Mouse (Mus musculus) stomach, embryonic 14.5 days (tissue): ENCODE measurements at regions not wholly inside any gene's neighbourhood (a gene's known extent, or its start where the extent isn't known, plus 50 kb on each side); places are given as distances from the start of the nearest gene placed in this dataset.

Source experiments
- ATAC-seq: fragments of 200-750 bp; cut with Nextera tagmentation; 2 replicates; pipeline ENCODE4 v1.8.0; 2017; ENCODE audit warnings: low read depth, moderate TSS enrichment; ENCODE audit not compliant: insufficient number of reproducible peaks, insufficient read depth, low FRiP score
- H3K27ac ChIP-seq: fragments of 300-500 bp; sonication (generic); 2 replicates; pipeline ENCODE4 v1.5.1; 2014; ENCODE audit warnings: mild to moderate bottlenecking, low read length, moderate library complexity, mixed read lengths
- H3K27me3 ChIP-seq: fragments of 300-500 bp; sonication (generic); 2 replicates; pipeline ENCODE4 v1.6.1; 2014; ENCODE audit warnings: low read length, control low read depth, mixed read lengths; ENCODE audit not compliant: control insufficient read depth, insufficient read depth
- H3K36me3 ChIP-seq: fragments of 300-500 bp; sonication (generic); 2 replicates; pipeline ENCODE4 v1.6.1; 2014; ENCODE audit warnings: mild to moderate bottlenecking, control low read depth, low read length, moderate library complexity, mixed read lengths; ENCODE audit not compliant: control insufficient read depth, insufficient read depth
- H3K4me1 ChIP-seq: fragments of 300-500 bp; sonication (generic); 2 replicates; pipeline ENCODE4 v1.6.1; 2014; ENCODE audit warnings: low read length, control low read depth, mixed read lengths; ENCODE audit not compliant: control insufficient read depth, insufficient read depth
- H3K4me2 ChIP-seq: fragments of 300-500 bp; sonication (generic); replicated peaks from 2 replicates; pipeline ENCODE4 v1.6.1; 2014; ENCODE audit warnings: low read depth, low read length, control low read depth
- H3K4me3 ChIP-seq: fragments of 300-500 bp; sonication (generic); 2 replicates; pipeline ENCODE4 v1.5.1; 2014; ENCODE audit warnings: low read depth, low read length, control low read depth
- H3K9ac ChIP-seq: fragments of 300-500 bp; sonication (generic); replicated peaks from 2 replicates; pipeline ENCODE4 v1.6.1; 2014; ENCODE audit warnings: low read depth, mild to moderate bottlenecking, control low read depth, low read length, moderate library complexity, mixed read lengths
- H3K9me3 ChIP-seq: fragments of 300-500 bp; sonication (generic); 2 replicates; pipeline ENCODE4 v1.6.1; 2016; ENCODE audit warnings: low read depth, low read length, control low read depth; ENCODE audit not compliant: control insufficient read depth
- WGBS: fragments of 180-500 bp; shearing (Covaris S2); extraction: QIAGEN DNeasy Blood & Tissue Kit; methylation state at CpG from one replicate; pipeline ENCODE4 v1.1.7; 2014; 5-methylcytosine and 5-hydroxymethylcytosine counted together

GRCm38 (mm10) chr9:118204456-118204855 lies 54.5 kb upstream of the Cmc1 start:
- Histone ChIP-seq H3K9ac (no peak overlapping the region), H3K27me3 (no peaks in the 10 kb centered on the region), H3K9me3 (no peaks in the 10 kb centered on the region), H3K36me3 (no peaks in the 10 kb centered on the region), H3K4me2 (no peak overlapping the region), H3K4me1 (no peaks in the 10 kb centered on the region), H3K4me3 (no peak overlapping the region), H3K27ac (no peak overlapping the region)
- WGBS, result 84% methylated on average over 9 of the region's 9 CpGs
- ATAC-seq, result no peak

- Histone ChIP-seq H3K4me3 (no peak overlapping the region), H3K9me3 (no peaks in the 10 kb centered on the region), H3K36me3 (no peaks in the 10 kb centered on the region), H3K9ac (no peak overlapping the region), H3K27me3 (no peaks in the 10 kb centered on the region), H3K4me2 (no peak overlapping the region), H3K4me1 (no peaks in the 10 kb centered on the region), H3K27ac (no peak overlapping the region)
- ATAC-seq, result no peak; the same call in 1 of the 2 replicates
- WGBS, result 92% methylated on average over 7 of the region's 7 CpGs
Measured at GRCm38 (mm10) chr9:118206483-118206882, 56.5 kb upstream of the Cmc1 start.

DNA sequence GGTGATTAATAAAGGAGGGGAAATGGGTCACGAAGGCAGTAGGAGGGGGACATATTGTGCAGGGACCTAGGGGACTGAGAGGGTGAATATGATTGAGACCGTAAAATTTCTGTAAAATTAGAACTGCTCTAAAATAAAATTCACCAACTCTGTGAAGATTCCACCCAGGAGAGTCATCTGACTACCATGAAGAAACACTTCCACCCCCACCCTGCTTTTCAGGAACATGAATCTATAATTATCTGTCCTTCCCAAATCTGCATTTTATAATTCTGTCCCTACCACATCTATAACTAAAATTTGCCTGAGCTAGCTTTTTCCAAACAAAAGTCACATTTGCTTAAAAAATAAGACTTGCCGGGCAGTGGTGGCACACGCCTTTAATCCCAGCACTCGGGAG lies 69.7 kb upstream of the Cmc1 start:
- ATAC-seq, result no peak
- WGBS, result 92% methylated on average over 5 of the region's 5 CpGs
- Histone ChIP-seq H3K36me3 (no peaks in the 10 kb centered on the region), H3K4me2 (no peak overlapping the region), H3K27me3 (no peaks in the 10 kb centered on the region), H3K9me3 (no peaks in the 10 kb centered on the region), H3K4me1 (no peaks in the 10 kb centered on the region), H3K27ac (no peak overlapping the region), H3K4me3 (no peak overlapping the region), H3K9ac (no peak overlapping the region)

- WGBS, result 84% methylated on average over 14 of the region's 14 CpGs
- Histone ChIP-seq H3K4me1 (no peaks in the 10 kb centered on the region), H3K36me3 (no peaks in the 10 kb centered on the region), H3K27ac (no peak overlapping the region), H3K27me3 (no peaks in the 10 kb centered on the region), H3K9me3 (no peaks in the 10 kb centered on the region), H3K4me2 (no peak overlapping the region), H3K9ac (no peak overlapping the region), H3K4me3 (no peak overlapping the region)
- ATAC-seq, result no peak
Measured at GRCm38 (mm10) chr9:118221186-118221585, 71.2 kb upstream of the Cmc1 start.

- H3K4me1 ChIP-seq, result no peaks in the 10 kb centered on the region
- H3K27ac ChIP-seq, result no peak overlapping the region
- no peak overlapping the region for H3K4me3 ChIP-seq
- H3K27me3 ChIP-seq, result no peaks in the 10 kb centered on the region
- no peaks in the 10 kb centered on the region for H3K36me3 ChIP-seq
- no peak for ATAC-seq
- no peak overlapping the region for H3K4me2 ChIP-seq
- H3K9me3 ChIP-seq, result no peaks in the 10 kb centered on the region
- no peak overlapping the region for H3K9ac ChIP-seq
- 63% methylated on average over 23 of the region's 23 CpGs for WGBS
Measured at GRCm38 (mm10) chr9:118227401-118228061, 77.6 kb upstream of the Cmc1 start.

DNA sequence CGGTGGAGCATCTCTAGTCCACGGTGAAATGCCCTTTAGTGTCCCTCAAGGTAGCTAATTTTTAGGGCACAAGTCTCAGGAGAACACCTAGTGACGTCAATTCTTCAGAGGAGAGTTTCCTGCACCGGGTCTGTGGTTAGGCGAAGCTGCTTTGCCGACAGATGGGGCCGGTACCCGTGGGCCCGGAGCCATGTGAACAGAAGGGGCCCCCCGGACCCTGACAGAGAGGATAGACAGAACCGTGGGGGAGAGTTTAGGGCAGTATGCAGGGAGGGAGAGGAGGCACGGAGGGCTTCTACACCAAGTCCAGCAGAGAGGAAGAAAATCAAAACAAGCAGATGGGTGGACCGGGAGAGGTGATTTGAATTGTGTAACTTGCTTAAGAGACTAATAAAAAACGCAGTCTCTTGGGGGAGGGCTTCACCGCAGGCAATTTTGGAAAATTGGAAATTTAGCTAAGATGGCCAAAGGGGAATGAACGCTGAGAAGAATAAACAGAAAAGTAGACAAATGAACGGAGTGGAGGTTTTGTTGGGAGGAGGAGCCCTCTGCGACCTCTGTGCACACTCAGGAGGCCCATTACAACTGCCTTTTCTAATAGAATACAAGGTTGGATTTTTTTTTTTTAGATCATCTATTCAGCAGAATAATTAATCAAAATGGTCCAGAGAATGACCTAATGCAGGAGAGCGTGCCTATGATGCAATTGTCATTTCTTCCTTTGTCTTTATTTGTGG lies 78.9 kb upstream of the Cmc1 start:
- no peaks in the 10 kb centered on the region for H3K9me3 ChIP-seq
- H3K27ac ChIP-seq, result no peak overlapping the region
- H3K4me1 ChIP-seq, result no peaks in the 10 kb centered on the region
- no peak overlapping the region for H3K4me2 ChIP-seq
- ATAC-seq, result no peak
- H3K27me3 ChIP-seq, result no peaks in the 10 kb centered on the region
- 68% methylated on average over 19 of the region's 19 CpGs for WGBS
- no peaks in the 10 kb centered on the region for H3K36me3 ChIP-seq
- H3K9ac ChIP-seq, result no peak overlapping the region
- H3K4me3 ChIP-seq, result no peak overlapping the region

DNA sequence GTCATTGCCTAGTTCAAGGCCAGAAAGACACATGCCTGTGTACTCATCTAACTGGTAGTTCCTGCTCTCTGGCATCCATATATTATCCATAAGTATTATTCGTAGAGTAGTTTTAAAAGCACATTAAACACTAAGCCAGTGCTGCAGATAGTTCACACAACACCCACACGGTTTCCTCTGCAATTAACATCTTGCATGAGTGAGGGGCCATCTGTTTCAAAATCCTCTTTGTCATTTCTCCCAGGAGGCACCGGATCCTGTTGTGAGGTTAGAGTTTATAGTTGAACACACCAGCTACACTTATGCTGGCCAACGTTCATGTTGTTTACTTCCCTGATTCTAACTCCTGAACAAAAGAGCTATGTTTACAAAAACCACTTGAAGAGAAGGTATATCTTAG lies 90.7 kb upstream of the Cmc1 start:
- no peak overlapping the region for H3K4me3 ChIP-seq
- H3K9ac ChIP-seq, result no peak overlapping the region
- H3K27me3 ChIP-seq, result no peaks in the 10 kb centered on the region
- no peaks in the 10 kb centered on the region for H3K36me3 ChIP-seq
- ATAC-seq, result no peak
- H3K4me1 ChIP-seq, result no peaks in the 10 kb centered on the region
- no peak overlapping the region for H3K4me2 ChIP-seq
- H3K27ac ChIP-seq, result no peak overlapping the region
- 56% methylated on average over 4 of the region's 4 CpGs for WGBS
- H3K9me3 ChIP-seq, result no peaks in the 10 kb centered on the region

DNA sequence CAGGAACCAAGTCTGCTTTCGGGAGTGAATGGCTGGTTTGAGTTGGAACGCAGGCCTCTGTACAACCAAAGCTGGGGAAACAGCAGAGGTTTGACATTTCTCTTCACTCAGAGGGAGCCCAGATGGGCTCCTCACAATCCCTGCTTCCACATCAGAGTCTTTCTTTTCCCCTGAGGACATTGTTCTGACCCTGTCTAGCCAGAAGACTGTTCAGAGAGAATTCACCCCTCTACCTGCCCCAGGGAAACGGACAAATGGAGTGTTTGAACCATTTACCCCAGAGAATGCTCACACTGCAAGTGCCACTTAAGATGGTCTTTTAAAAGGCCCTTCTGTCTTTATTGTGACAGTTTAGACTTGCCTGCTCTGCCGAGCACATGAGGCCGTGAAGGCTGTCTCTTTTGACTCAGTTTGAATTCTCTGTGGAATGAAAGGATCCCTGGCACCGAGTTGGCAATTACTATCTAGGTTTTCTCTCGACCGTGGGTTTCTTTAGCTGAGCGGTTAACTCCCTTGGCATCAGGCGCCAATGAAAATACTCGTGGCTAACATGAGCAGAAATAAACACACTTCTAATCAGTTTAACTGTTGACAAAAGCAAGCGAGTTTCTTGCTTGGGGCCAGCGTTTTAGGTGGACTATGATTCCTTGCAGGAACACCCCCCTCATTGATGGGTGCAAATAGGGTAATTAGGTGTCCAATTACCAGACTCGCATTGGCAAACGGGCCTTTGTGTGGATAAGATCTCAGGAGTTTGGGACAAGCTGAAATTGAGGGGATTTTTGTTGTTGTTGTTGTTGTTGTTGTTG lies 97.0 kb upstream of the Cmc1 start:
- Histone ChIP-seq H3K36me3 (no peaks in the 10 kb centered on the region), H3K9ac (no peak overlapping the region), H3K27ac (no peak overlapping the region), H3K9me3 (no peaks in the 10 kb centered on the region), H3K4me2 (no peak overlapping the region), H3K4me3 (no peak overlapping the region), H3K27me3 (no peaks in the 10 kb centered on the region), H3K4me1 (no peaks in the 10 kb centered on the region)
- ATAC-seq, result no peak
- WGBS, result 47% methylated on average over 15 of the region's 15 CpGs
